ENCODE assay signal across 8 mouse cellular contexts in the genomic region with DNA sequence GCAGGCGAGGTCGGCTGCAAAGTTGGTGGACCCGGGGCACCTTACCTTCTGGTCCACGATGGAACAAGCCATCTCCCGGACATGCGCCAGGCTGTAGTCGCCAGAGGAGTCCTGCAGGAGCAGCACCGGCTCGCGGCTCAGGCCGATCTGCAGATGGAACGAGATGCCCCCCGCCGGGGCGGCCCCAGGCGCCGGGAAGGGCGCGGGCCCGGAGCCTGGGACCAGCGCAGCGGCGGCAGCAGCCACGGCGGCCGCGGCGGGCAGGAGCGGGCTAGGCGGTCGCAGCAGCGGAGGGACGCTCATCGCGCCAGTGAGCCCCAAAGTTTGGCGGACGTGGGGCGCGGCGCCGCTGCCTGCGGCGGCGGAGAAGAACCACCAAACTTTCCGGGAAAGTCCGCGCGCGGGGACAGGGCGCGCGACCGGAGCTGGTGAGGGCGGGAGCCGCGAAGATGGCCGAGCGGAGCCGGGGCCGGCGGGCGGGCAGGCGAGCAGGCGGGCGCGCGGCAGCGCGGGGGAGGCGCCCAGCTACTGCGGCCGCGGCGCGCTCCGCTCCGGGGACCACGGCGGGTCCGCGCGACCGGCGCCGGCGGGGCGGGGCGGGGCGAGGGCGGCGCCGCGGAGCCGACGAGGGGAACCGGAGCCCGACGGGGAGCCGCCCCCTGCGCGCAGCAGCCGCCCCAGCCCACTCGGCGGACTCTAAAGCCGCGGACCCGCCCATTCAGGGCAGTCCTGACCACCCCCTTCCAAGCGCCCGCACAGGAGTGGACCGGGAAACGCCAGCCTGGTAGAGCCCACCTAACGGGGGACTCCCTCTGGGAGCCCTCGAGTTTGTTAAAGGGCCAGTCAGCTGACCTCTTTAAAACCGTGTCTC. TPM values are rescaled to one million over a fixed set of nuclear protein-coding genes. Genes with fewer than 3 reads are reported as not detected.
DNase-seq lines count a peak whose midpoint lies in the region; ATAC-seq and TF ChIP-seq lines count a peak whose summit lies in the region.

Gene Prkd1, minus strand, starts transcription at position 428 of the 871 bp plus-strand sequence.

- H3K36me3 ChIP-seq in hindbrain, embryonic 16.5 days (ENCODE audit: control insufficient read depth, insufficient read depth, low read length), result no peaks in the 10 kb centered on the region

- peak within 1 kb of the TSS; percentile 82 for H3K9ac ChIP-seq in hindbrain, embryonic 16.5 days (ENCODE audit: low read depth, low read length)

- intact Hi-C loops in left cerebral cortex, adult 2 months (cut with DNase I), result loop anchor here (10.0 kb wide), 1 partner anchor 1274 kb away; no protein-coding TSS in a partner anchor

- peak within 1 kb of the TSS; percentile 94 for H3K4me3 ChIP-seq in hindbrain, embryonic 16.5 days (ENCODE audit: low read length)
- H3K4me3 ChIP-seq in left cerebral cortex, adult 2 months, result peak within 1 kb of the TSS; percentile 75

- H3K4me1 ChIP-seq in hindbrain, embryonic 16.5 days (ENCODE audit: control insufficient read depth, insufficient read depth, low read depth, low read length), result peaks cover 6% of the 10 kb centered on the region

- peak within 1 kb of the TSS; percentile 98 for H3K4me2 ChIP-seq in hindbrain, embryonic 16.5 days (ENCODE audit: low read length)

- peak; percentile 85 for DNase-seq in adrenal gland, postnatal 10 days
- DNase-seq in embryo, embryonic 10.5 days (ENCODE audit: low spot score), result peak; percentile 85
- DNase-seq in gastrocnemius, postnatal 25 days, result peak; percentile 71
- DNase-seq in left cerebral cortex, adult 2 months (ENCODE audit: extremely low spot score in 1 of 2, low spot score in 2 of 2), result peak; percentile 57 to 58
- peak; percentile 75 for DNase-seq in lung, postnatal 25 days (ENCODE audit: low spot score)
- peak; percentile 76 for DNase-seq in right cerebral cortex, postnatal 10 days (ENCODE audit: low spot score in 2 of 2)

- H3K9me3 ChIP-seq in hindbrain, embryonic 16.5 days (ENCODE audit: control insufficient read depth, low read length), result no peaks in the 10 kb centered on the region

- peaks cover 2% of the 10 kb centered on the region; the same call in 1 of the 2 replicates for H3K27me3 ChIP-seq in hindbrain, embryonic 16.5 days (replicated peaks; ENCODE audit: control insufficient read depth, insufficient read depth, low read length)

- H3K27ac ChIP-seq in hindbrain, embryonic 16.5 days (ENCODE audit: low read depth, low read length), result peak within 1 kb of the TSS; percentile 57
- peak within 1 kb of the TSS; percentile 73 for H3K27ac ChIP-seq in left cerebral cortex, adult 2 months

- WGBS in hindbrain, embryonic 16.5 days, result under 1% methylated on average over 74 of the region's 114 CpGs

- peak; percentile 96 for ATAC-seq in hindbrain, embryonic 16.5 days
- no peak for ATAC-seq in megakaryocyte-erythroid progenitor cell, adult 5-6 weeks (replicated peaks; ENCODE audit: low FRiP score, low TSS enrichment, poor library complexity, severe bottlenecking)

- TF ChIP-seq CTCF in left cerebral cortex, adult 2 months (IDR thresholded peaks at IDR 0.05), result no peak; the same call in 1 of the 2 replicates

RNA-seq across cellular contexts. Expression of gene Prkd1, which starts in this region (rescaled TPM):
- 10 to 100 TPM; 10.0 to 13.1 TPM for total RNA-seq in adrenal gland, postnatal 10 days (2021)
- total RNA-seq in gastrocnemius, postnatal 25 days (2021), result 1 to 10 TPM; 2.7 to 3.0 TPM
- polyA plus RNA-seq in hindbrain, embryonic 16.5 days (2015; fragmentation: Nextera tagmentation; extraction: Ambion mirVana), result 1.7 and 2.2 TPM in 2 replicates
- total RNA-seq in left cerebral cortex, adult 2 months (2021), result 1 to 10 TPM; 7.0 to 8.0 TPM
- total RNA-seq in megakaryocyte-erythroid progenitor cell, adult 5-6 weeks (2014; fragmentation: Nextera tagmentation), result 0.10 TPM in 1 of 2 replicates, not detected in the other
- not detected in 2 replicates for total RNA-seq in megakaryocyte-erythroid progenitor cell, adult 5-6 weeks (2017)
